Mouse (Mus musculus) CH12.LX (cell line): ENCODE data around the gene Gna11.

Experiments
- CTCF ChIP-seq, 2 experiments: IDR thresholded peaks in 1 of 2; conservative IDR thresholded peaks in 1 of 2; 2 replicates each; pipeline ENCODE4 v1.5.1; 2011 to 2012; ENCODE audit warnings: low read depth in 2 of 2, low read length in 2 of 2, improper control_type of control experiment in 1 of 2, inconsistent platforms in 1 of 2, mild to moderate bottlenecking in 1 of 2, moderate library complexity in 1 of 2
- TCF12 ChIP-seq: IDR thresholded peaks from 2 replicates; pipeline ENCODE4 v1.6.1; 2014; ENCODE audit warnings: low read depth, mild to moderate bottlenecking, inconsistent platforms, low read length, improper control_type of control experiment
- ZNF384 ChIP-seq: IDR thresholded peaks from 2 replicates; pipeline ENCODE4 v1.6.1; 2012; ENCODE audit warnings: low read depth, low read length, improper control_type of control experiment, inconsistent platforms

DNA sequence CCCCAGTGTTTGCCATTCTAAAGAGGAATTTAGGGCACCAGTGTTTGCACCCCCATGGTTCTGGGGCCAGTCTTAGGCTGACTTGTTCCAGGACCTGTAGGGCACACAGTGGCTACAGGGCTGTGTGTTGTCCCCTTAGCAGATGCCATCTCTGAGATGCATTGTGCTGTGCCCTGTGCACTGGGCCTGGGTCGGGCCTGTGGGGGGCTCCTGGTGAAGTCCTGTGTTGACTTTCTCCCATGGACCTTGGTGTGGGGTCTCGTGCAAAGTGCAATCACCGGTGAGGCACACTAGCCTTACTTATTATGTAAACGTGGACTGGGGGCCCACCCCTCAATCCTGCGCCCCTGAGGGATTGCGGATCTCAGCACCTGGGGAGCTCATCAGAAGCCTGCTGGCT, 17.4 kb upstream of the Gna11 start:
- TF ChIP-seq CTCF (conservative IDR thresholded peaks at IDR 0.05 in 1 of 2, IDR thresholded peaks at IDR 0.05 in 1 of 2; ENCODE audit: low read depth in 2 of 2, low read length in 2 of 2), result no peak
- no peak for TF ChIP-seq ZNF384
- no peak for TF ChIP-seq TCF12
